Mouse (Mus musculus) hindbrain, embryonic 14.5 days (tissue): Measurements from ENCODE around the gene Slc25a18. TPM values are rescaled to one million over a fixed set of nuclear protein-coding genes. Genes with fewer than 3 reads are reported as not detected.

Experiments used
- ATAC-seq: fragments of 200-750 bp; cut with Nextera tagmentation; 2 replicates; pipeline ENCODE4 v1.8.0; 2017; ENCODE audit warnings: moderate number of reproducible peaks, mild to moderate bottlenecking, moderate TSS enrichment, moderate library complexity; ENCODE audit not compliant: low FRiP score
- DNase-seq: peaks from one replicate; pipeline ENCODE4 v3.0.0-alpha.2; 2015; ENCODE audit warnings: low spot score
- H3K27ac ChIP-seq: fragments of 300-500 bp; sonication (generic); 2 replicates; pipeline ENCODE4 v1.5.1; 2014; ENCODE audit warnings: mild to moderate bottlenecking, moderate library complexity
- H3K27me3 ChIP-seq: fragments of 300-500 bp; sonication (generic); 2 replicates; pipeline ENCODE4 v1.6.1; 2014; ENCODE audit warnings: mild to moderate bottlenecking, low read length, mixed read lengths; ENCODE audit not compliant: control insufficient read depth, insufficient read depth
- H3K36me3 ChIP-seq: fragments of 300-500 bp; sonication (generic); replicated peaks from 2 replicates; pipeline ENCODE4 v1.6.1; 2014; ENCODE audit not compliant: control insufficient read depth, insufficient read depth
- H3K4me1 ChIP-seq: fragments of 300-500 bp; sonication (generic); replicated peaks from 2 replicates; pipeline ENCODE4 v1.6.1; 2014; ENCODE audit warnings: antibody characterized with exemption, low read length, mixed read lengths; ENCODE audit not compliant: control insufficient read depth, insufficient read depth
- H3K4me2 ChIP-seq: fragments of 300-500 bp; sonication (generic); replicated peaks from 2 replicates; pipeline ENCODE4 v1.6.1; 2014; ENCODE audit warnings: mild to moderate bottlenecking, moderate library complexity
- H3K4me3 ChIP-seq: fragments of 300-500 bp; sonication (generic); replicated peaks from 2 replicates; pipeline ENCODE4 v1.5.1; 2014; ENCODE audit warnings: mild to moderate bottlenecking, low read length
- H3K9ac ChIP-seq: fragments of 300-500 bp; sonication (generic); 2 replicates; pipeline ENCODE4 v1.6.1; 2014
- H3K9me3 ChIP-seq: fragments of 300-500 bp; sonication (generic); 2 replicates; pipeline ENCODE4 v1.6.1; 2016; ENCODE audit warnings: low read length; ENCODE audit not compliant: control insufficient read depth
- WGBS: fragments of 180-500 bp; shearing (Covaris S2); extraction: QIAGEN DNeasy Blood & Tissue Kit; methylation state at CpG from one replicate; pipeline ENCODE4 v1.1.7; 2014; 5-methylcytosine and 5-hydroxymethylcytosine counted together
- polyA plus RNA-seq: library from polyadenylated mRNA; unstranded; fragments of >200 nt; fragmentation: Nextera tagmentation; extraction: Ambion mirVana; gene quantifications from 2 replicates; pipeline ENCODE4 v1.2.1, GENCODE M21; 2014

The Slc25a18 gene
- polyA plus RNA-seq, result 17.8 and 22.1 TPM in 2 replicates

- Histone ChIP-seq H3K9ac (peak within 1 kb of the TSS; percentile 21; the same call in 1 of the 2 replicates), H3K4me2 (peak within 1 kb of the TSS; percentile 27), H3K27me3 (no peaks in the 10 kb centered on the region), H3K4me1 (peaks cover 12% of the 10 kb centered on the region), H3K9me3 (no peaks in the 10 kb centered on the region), H3K36me3 (0 out of 2 replicates have a peak, but pooled peaks cover under 1% of the 10 kb centered on the region), H3K27ac (peak within 1 kb of the TSS; percentile 86), H3K4me3 (no peak within 1 kb of the TSS)
- peak; percentile 62 for DNase-seq
- ATAC-seq, result peak; percentile 83
- 14% methylated on average over 5 of the region's 5 CpGs for WGBS
These were observed at the start of gene Slc25a18 for GRCm38 (mm10) chr6:120773149-120773628. Slc25a18 (plus strand) TSS chr6:120773578.

GRCm38 (mm10) chr6:120725986-120726385, 47.4 kb upstream of the Slc25a18 start:
- Histone ChIP-seq H3K4me2 (no peak overlapping the region), H3K9me3 (no peaks in the 10 kb centered on the region), H3K4me3 (no peak overlapping the region), H3K27ac (no peak overlapping the region), H3K27me3 (no peaks in the 10 kb centered on the region), H3K4me1 (no peaks in the 10 kb centered on the region), H3K9ac (no peak overlapping the region), H3K36me3 (no peaks in the 10 kb centered on the region)
- ATAC-seq (no peak), DNase-seq (no peak)
- WGBS, result 48% methylated on average over 2 of the region's 2 CpGs

- Histone ChIP-seq H3K4me2 (no peak overlapping the region), H3K9me3 (no peaks in the 10 kb centered on the region), H3K36me3 (peaks cover 18% of the 10 kb centered on the region; the same call in 1 of the 2 replicates), H3K4me3 (no peak overlapping the region), H3K4me1 (no peaks in the 10 kb centered on the region), H3K27ac (no peak overlapping the region), H3K27me3 (no peaks in the 10 kb centered on the region), H3K9ac (no peak overlapping the region)
- ATAC-seq, result no peak
- DNase-seq, result no peak
- 82% methylated on average over 3 of the region's 3 CpGs for WGBS
These were observed 37.4 kb upstream of the Slc25a18 start for GRCm38 (mm10) chr6:120736011-120736410.

GRCm38 (mm10) chr6:120736566-120736965, 36.8 kb upstream of the Slc25a18 start:
- Histone ChIP-seq H3K4me3 (no peak overlapping the region), H3K4me1 (no peaks in the 10 kb centered on the region), H3K27ac (no peak overlapping the region), H3K9me3 (no peaks in the 10 kb centered on the region), H3K9ac (no peak overlapping the region), H3K4me2 (no peak overlapping the region), H3K36me3 (peaks cover 18% of the 10 kb centered on the region; the same call in 1 of the 2 replicates), H3K27me3 (no peaks in the 10 kb centered on the region)
- ATAC-seq, result peak; percentile 77; the same call in 1 of the 2 replicates
- peak; percentile 85 for DNase-seq
- 88% methylated on average over 3 of the region's 3 CpGs for whole genome bisulfite sequencing

- 83% methylated on average over 2 of the region's 2 CpGs for WGBS
These were observed 30.2 kb upstream of the Slc25a18 start for GRCm38 (mm10) chr6:120743130-120743529.

GRCm38 (mm10) chr6:120744266-120744665, 29.1 kb upstream of the Slc25a18 start:
- H3K27me3 ChIP-seq, result no peaks in the 10 kb centered on the region
- DNase-seq (no peak), ATAC-seq (no peak)
- H3K27ac ChIP-seq, result no peak overlapping the region
- WGBS, result 88% methylated on average over 7 of the region's 7 CpGs
- no peaks in the 10 kb centered on the region for H3K9me3 ChIP-seq
- H3K36me3 ChIP-seq, result no peaks in the 10 kb centered on the region; the same call in 1 of the 2 replicates
- no peak overlapping the region for H3K4me2 ChIP-seq
- H3K4me3 ChIP-seq, result no peak overlapping the region
- H3K9ac ChIP-seq, result no peak overlapping the region
- no peaks in the 10 kb centered on the region for H3K4me1 ChIP-seq

More at GRCm38 (mm10) chr6:120743130-120743529, 30.2 kb upstream of the Slc25a18 start:
- H3K27ac ChIP-seq, result no peak overlapping the region
- peaks cover 7% of the 10 kb centered on the region; the same call in 1 of the 2 replicates for H3K36me3 ChIP-seq
- no peaks in the 10 kb centered on the region for H3K9me3 ChIP-seq
- no peak overlapping the region for H3K4me3 ChIP-seq
- H3K4me1 ChIP-seq, result no peaks in the 10 kb centered on the region
- ATAC-seq, result no peak
- no peaks in the 10 kb centered on the region for H3K27me3 ChIP-seq
- no peak overlapping the region for H3K9ac ChIP-seq
- no peak for DNase-seq
- no peak overlapping the region for H3K4me2 ChIP-seq

GRCm38 (mm10) chr6:120746416-120746815, 27.0 kb upstream of the Slc25a18 start:
- DNase-seq, result no peak
- H3K4me3 ChIP-seq, result no peak overlapping the region
- H3K9ac ChIP-seq, result no peak overlapping the region
- H3K27ac ChIP-seq, result no peak overlapping the region
- H3K4me1 ChIP-seq, result no peaks in the 10 kb centered on the region
- H3K27me3 ChIP-seq, result no peaks in the 10 kb centered on the region
- H3K36me3 ChIP-seq, result peaks cover 8% of the 10 kb centered on the region
- ATAC-seq, result no peak
- H3K9me3 ChIP-seq, result no peaks in the 10 kb centered on the region
- WGBS, result 99% methylated on average over 2 of the region's 2 CpGs
- no peak overlapping the region for H3K4me2 ChIP-seq

- Histone ChIP-seq H3K4me3 (no peak overlapping the region), H3K36me3 (peaks cover 60% of the 10 kb centered on the region), H3K9me3 (no peaks in the 10 kb centered on the region), H3K27ac (no peak overlapping the region), H3K27me3 (no peaks in the 10 kb centered on the region), H3K9ac (no peak overlapping the region), H3K4me2 (no peak overlapping the region), H3K4me1 (no peaks in the 10 kb centered on the region)
- ATAC-seq, result no peak
- WGBS, result 95% methylated on average over 2 of the region's 2 CpGs
- no peak for DNase-seq
These were observed 12.2 kb upstream of the Slc25a18 start for GRCm38 (mm10) chr6:120761151-120761550.

- peaks cover 12% of the 10 kb centered on the region for H3K4me1 ChIP-seq
- WGBS, result 97% methylated on average over 1 of the region's 1 CpGs
- H3K27me3 ChIP-seq, result no peaks in the 10 kb centered on the region
- H3K9me3 ChIP-seq, result no peaks in the 10 kb centered on the region
- H3K4me3 ChIP-seq, result no peak overlapping the region
- ATAC-seq (no peak), DNase-seq (no peak)
- H3K4me2 ChIP-seq, result no peak overlapping the region
- H3K36me3 ChIP-seq, result peaks cover 23% of the 10 kb centered on the region
- no peak overlapping the region for H3K9ac ChIP-seq
- H3K27ac ChIP-seq, result no peak overlapping the region
These were observed 3.4 kb upstream of the Slc25a18 start for GRCm38 (mm10) chr6:120769972-120770371.

GRCm38 (mm10) chr6:120771366-120771765, 2.0 kb upstream of the Slc25a18 start:
- Histone ChIP-seq H3K27ac (peak overlapping the region; percentile 86), H3K9me3 (no peaks in the 10 kb centered on the region), H3K4me1 (peaks cover 12% of the 10 kb centered on the region), H3K27me3 (no peaks in the 10 kb centered on the region), H3K4me3 (no peak overlapping the region), H3K9ac (no peak overlapping the region), H3K4me2 (no peak overlapping the region), H3K36me3 (peaks cover 14% of the 10 kb centered on the region; the same call in 1 of the 2 replicates)
- ATAC-seq, result no peak
- WGBS, result 84% methylated on average over 1 of the region's 1 CpGs
- no peak for DNase-seq
